In genomic region chr6:33263950-33264349, GRCm38 (mm10) we compare ENCODE assay signal across 21 mouse cellular contexts.
"Had no signal": no experiment of that assay in that cellular context is flagged by ENCODE, and none has a peak within 500 bp of the region (broad histone marks: within the 10 kb centered on the region; RNA-seq: fewer than 3 reads in every experiment).

No protein-coding gene starts in this region.

- H3K27ac ChIP-seq: gastrocnemius, adult 2 months; heart, embryonic 10.5 days; hindbrain, embryonic 15.5 days; layer of hippocampus, adult 2 months; left cerebral cortex, adult 2 months; limb, embryonic 10.5 days; limb, embryonic 12.5 days; liver, embryonic 13.5 days had no signal

- H3K4me2 ChIP-seq: hindbrain, embryonic 15.5 days; limb, embryonic 12.5 days had no signal

- H3K4me3 ChIP-seq: gastrocnemius, adult 2 months; heart, embryonic 10.5 days; heart, embryonic 12.5 days; hindbrain, embryonic 15.5 days; layer of hippocampus, adult 2 months; left cerebral cortex, adult 2 months; limb, embryonic 10.5 days; limb, embryonic 12.5 days; liver, embryonic 13.5 days had no signal

- H3K27me3 ChIP-seq: heart, embryonic 12.5 days; hindbrain, embryonic 15.5 days; limb, embryonic 12.5 days; liver, embryonic 13.5 days had no signal

- H3K9ac ChIP-seq: heart, embryonic 12.5 days; hindbrain, embryonic 15.5 days; limb, embryonic 12.5 days; liver, embryonic 13.5 days had no signal

- H3K9me3 ChIP-seq: heart, embryonic 10.5 days; heart, embryonic 12.5 days; hindbrain, embryonic 15.5 days; limb, embryonic 10.5 days; limb, embryonic 12.5 days; liver, embryonic 13.5 days had no signal

- DNase-seq: gastrocnemius, adult 2 months; gastrocnemius, postnatal 10 days; gastrocnemius, postnatal 25 days; heart, postnatal 10 days; heart, postnatal 4 days; kidney, adult 18-20 months; kidney, adult 8-10 months; kidney, postnatal 10 days; kidney, postnatal 25 days; kidney, postnatal 4 days; liver; liver, embryonic 13.5 days had no signal

- ATAC-seq: inflammation-experienced regulatory T-cells, adult 6 months; intestine, postnatal 0 days had no signal
